Mouse (Mus musculus) cerebellum, postnatal 4 days (tissue): ENCODE data around the gene Mospd3.

Experiments used
- DNase-seq, 2 experiments: peaks; one replicate each; pipeline ENCODE4 v3.0.0; 2022; ENCODE audit warnings: low spot score in 2 of 2, mixed read lengths in 1 of 2

Mospd3 gene

DNA sequence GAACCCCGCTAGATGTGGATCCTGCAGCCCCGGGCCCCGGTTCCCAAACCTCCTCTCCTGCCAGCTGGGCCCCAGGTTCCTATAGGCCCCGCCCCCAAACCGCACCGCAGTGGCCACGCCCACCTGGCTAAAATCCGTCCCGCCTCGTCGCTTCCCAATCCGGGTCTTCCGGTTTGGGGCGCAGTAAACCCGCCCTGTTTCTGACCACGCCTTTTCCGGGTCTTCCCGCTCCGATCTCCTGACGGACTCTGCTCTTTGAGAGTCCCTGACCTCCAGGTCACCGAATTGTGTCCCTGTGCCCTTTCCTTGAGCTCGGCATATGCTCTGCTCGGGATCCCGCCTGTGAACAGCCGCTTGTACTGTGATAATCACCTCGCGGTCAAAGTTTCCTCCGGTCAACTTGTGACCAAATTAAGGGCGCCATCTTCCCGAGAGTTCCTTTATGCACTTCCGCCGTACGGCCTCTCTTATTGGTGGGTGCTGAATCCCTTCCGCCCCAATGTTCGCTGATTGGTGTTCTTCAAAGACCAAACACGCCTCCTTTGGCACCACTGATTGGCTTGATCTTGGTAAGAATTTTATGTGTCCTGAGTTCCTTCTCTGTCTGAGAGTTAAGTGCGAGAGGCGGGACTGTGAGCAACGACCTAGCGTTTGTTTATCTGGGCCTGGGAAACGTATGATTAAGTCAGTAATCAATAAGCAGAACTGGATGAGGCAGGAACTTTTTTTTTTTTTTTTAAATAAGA, at the start of gene Mospd3:
Gene Mospd3, minus strand, starts transcription at position 440 of the 746 bp plus-strand sequence.
- DNase-seq, result peak; percentile 87 to 94

DNA sequence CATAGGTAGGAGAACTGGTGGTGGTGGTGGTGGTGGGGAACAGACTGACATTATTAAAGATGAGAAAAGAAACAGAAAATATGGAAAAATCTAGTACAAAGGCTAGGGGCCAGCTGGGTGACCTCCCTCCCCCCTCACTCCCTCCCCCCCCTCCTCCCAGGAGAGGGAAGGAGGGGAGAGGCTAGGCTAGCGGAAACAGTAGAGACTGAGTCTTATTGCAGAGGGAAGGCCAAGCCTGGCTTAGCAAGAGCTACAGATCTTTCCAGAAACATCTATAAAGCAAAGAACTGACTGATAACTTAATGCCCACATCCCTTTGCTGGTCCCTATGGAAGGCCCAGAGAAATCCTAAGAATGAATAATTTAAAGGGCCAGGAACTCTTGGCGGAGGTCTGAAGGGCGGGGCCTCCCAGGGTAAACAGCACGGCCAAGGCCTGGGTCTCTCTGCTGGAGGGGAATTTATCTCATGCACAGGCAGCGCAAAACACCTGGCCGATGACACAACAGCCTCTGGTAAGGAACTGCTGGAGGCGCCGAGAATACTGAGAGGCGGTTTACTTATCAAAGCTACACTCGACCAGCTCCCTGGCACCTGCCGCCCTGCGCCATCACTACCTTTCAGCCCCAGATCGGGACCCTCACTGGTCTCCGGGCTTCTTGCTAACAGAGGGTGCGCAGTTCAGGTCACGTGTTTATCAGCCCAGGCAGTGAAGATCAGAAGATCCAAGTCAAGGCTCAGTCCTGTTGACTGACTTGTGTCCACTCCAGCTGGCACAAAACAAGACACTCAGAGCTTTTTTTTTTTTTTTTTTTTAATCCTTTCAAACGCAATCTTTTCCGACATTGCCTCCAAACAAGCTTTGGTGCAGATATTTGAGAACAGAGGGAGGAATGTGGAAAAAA, 49.1 kb upstream of the Mospd3 start:
- DNase-seq, result no peak

DNA sequence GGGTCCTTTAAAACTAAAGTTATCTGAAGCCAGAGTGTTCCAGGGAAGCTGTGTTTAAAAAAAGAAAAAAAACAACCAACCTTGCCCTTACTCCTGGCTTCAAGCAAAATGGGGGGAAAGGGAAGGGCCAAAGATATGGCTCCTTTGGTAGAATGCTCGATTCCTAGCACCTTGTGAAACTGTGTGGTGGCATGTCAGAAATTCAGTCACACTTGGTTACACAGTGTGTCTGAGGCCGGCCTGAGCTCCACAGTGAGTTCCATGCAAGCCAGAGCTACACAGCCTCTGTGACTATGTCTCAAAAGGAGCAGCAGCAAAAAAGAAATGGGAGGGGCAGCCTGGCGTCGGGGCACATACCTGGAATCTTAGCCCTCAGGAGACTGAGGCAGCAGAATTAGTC, 48.4 kb upstream of the Mospd3 start:
- DNase-seq, result no peak

DNA sequence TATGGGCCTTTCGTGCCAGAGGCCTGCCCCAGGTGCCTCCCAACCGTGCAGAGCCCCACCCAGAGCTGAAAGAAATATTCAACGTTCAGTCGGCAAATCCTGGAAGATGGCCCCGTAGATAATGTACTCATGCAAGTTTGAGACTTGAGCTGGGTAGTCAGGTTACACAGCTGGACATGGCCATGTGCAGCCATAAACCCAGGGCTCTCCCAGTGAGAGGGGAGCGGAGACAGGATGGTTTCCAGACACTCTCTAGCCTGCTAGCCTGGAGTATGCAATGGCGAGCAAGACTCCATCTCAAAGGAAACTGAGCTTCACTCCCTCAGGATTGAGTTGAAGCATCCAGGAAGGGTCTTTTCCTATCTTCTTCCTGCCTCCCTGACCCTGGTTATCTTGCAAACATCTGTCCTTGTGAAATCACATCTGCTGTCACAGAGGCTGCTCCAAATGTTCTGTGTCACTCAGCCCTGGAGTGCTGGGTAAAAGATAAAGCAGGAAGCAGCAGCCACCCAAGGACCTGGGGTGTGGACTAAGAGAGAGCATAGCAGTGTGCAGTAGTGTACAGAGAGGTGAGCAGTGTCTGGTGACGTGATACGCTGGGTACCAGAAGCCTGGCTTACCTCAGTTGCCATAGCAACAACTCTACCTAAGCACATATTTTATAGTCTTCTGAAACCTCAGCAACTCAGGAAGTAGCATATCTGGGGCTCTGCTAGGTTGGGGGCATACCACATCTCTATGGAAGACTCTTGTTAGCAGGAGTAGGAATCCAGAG, 47.2 kb upstream of the Mospd3 start:
- no peak for DNase-seq

DNA sequence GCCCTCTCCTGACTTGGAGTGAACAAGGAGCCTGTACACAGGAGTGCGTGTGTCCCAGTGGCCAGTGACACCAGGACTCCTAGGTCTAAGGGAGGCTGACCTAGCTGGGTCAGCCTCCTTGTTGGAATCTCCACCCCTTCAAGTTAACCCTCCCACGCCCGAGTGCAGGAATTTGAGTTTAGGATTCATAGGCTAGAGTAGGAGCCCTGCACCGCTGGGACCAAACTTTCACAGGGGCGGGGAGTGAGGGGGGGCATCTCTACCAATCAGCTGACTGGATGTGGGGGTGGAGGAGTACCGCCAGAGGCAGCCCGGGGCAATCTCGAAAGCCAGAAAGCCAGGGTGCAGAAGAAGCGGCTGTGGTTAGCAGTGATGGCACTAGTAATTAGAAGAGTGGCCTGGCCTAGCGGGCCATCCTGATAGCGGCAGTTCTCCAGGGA, 44.8 kb upstream of the Mospd3 start, which contains the start of gene Irs3:
Gene Irs3, minus strand, starts transcription at position 63 of the 440 bp plus-strand sequence.
- DNase-seq, result no peak

DNA sequence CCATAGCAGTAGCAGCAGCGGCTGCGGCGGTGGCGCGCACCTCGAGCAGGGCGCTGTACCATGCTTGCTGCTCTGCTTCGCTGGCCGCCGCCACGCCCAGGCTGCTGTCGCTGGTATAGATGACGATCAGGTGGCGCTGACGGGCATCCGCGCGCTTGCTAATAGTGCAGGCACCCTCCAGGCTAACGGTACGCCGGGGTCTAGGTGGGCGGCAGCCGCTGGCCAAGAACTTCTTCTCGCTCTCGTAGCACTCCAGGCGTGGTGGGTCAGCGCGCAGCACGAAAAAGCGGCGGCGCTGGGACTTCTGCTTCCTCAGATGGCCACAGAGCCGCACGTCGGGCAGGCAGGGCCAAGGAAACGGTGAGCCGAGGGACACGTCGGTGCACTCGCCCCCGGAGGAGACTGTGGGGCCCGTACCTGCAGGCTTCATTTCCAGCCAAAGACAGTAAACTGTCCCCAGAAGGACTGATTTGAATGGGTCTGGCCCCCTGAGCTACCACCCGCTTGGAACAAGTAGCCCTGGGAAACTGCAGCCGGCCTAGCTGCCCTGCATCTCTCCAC, 44.3 kb upstream of the Mospd3 start:
- DNase-seq, result no peak

DNA sequence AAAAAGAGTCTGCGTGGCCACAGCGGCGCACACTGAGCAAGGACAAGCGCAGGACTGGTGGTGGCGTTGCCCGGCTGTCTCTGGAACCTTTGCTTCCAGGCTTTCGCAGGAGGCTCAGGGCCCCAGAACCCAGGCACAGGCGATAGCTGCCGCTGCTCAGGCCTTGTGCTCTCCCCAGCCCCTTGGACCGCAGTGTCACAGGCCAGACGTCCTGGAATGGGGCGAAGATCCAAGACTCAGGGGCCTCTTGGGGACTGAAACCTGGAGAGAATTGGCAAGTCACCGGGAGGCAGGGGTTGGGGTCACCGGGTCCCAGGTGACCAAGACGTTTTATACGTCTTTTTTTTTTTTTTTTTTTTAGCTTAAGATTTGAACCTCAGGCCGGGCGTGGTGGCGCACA, 43.6 kb upstream of the Mospd3 start:
- no peak for DNase-seq

DNA sequence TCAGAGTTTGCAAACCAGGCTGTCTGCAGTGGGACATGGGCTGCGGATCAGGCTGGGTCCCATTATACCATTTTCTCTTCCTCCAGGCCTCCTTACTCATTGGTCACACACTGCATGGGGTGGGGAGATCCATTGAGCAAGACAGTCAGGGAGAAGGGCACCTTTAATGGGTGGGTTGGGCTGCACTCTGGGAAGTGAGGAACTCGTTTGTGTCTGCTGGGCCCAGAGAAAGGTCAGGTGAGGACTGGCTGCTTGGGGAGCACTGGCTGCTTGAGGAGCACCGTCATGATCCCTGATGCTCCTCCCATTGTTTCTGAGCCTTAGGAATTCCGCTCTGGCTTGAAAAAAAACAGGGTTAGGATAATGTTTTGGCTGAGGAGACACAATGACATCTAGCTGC, 42.0 kb upstream of the Mospd3 start:
- no peak for DNase-seq

DNA sequence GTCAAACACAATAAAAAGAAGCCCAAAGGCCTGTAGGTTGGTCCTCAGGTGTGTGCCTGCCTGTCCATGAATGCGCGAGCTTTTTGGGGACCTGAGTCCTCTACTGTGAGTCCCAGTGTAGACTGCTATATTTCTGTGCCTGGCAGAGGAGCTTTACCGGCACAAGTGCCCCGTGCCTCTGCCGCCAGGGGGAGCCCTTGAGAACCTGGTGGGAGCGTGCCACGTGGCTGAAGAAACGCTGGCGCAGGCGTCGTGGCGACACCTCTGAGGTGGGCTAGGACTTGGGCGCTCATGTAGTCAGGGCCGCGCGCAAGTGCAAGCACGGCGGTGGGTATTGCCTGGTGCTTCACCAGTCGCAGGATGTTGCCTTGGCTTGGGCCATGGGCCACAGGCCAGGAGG, 40.2 kb upstream of the Mospd3 start, which contains the start of gene Sap25:
Gene Sap25, plus strand, starts transcription at position 281 of the 400 bp plus-strand sequence.
- DNase-seq, result no peak

DNA sequence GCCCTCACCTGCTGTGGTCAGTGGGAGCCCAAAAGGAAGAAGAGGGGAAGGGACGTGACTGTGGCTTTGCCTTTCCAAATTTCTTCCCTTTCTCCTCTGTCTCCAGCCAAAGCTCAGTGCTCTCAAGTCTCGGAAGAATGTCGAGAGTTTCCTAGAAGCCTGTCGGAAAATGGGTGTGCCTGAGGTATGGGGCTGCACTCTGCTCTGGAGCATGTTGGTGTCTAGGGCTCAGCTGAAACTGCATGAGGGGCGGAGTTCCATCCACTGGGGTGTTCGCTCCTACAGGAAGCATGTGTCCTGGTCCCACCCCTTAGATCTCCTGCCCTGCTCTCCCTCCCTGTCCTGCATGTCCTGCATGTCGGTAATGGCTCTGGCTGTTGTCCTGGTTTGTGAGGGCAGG, 38.6 kb upstream of the Mospd3 start:
- no peak for DNase-seq

DNA sequence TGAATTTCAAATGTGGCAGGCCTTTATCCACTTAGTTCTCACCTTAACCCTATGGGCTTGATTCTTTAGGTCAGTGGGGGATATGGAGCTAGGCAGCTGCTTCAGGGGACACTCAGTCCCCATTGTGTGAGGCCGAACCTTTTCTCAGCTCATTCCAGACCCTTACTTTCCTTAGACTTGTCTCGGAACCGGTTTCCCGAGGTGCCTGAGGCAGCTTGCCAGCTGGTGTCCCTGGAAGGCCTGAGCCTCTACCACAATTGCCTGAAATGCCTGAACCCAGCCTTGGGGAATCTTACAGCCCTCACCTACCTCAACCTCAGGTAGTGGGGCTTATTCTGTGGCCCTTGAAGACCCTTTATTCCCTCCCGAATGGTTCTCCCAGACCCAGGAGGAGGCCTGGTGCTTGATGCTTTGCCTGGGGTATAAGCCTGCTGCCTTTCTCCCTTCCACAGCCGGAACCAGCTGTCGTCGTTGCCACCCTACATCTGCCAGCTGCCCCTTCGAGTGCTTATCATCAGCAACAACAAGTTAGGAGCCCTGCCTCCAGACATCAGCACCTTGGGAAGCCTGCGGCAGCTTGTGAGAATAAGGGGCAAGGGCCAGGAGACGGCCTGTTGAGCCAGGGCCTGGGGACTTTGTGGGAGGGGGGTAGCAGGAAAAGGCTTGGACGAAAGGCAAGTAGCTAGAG, 32.7 kb upstream of the Mospd3 start:
- DNase-seq, result no peak

DNA sequence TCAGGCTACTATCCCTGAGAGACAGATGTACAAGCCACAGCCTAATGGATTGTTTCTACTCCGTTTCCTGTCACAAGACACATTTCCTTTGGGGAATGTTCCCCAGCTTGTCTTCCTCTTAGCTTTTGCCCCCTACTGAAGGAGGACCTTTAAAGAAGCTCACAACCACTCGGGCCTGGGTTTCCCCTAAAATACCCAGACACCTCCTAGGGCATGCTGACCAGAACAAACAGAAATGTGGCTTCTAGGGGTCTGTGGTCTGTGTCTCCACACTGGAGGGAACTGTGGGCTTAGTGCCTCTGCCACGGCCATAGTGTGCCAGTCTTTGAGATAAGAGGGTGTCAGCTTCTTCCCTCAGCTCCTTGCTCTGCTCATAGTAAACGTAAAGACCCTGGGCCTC, 30.7 kb upstream of the Mospd3 start:
- DNase-seq, result no peak

DNA sequence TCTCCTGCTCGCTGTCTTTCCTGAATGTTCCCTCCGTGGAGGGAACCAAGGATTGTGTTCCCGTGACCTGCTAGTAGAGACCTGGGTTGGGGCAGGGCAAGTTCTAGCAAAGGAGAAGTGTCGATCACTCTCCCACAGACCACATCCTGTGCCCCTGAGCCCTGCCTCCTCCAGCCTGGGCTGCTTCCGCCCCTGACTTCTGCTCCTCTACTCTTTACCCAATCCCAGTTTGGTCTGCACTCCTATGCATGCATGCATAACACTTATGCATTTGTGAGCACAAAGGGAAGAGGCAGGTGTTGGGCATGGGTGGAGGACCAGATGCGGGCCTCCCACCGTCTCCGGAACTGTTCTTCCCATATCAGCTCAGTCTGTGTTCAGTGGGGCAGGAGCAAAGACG, 30.3 kb upstream of the Mospd3 start:
- DNase-seq, result no peak

DNA sequence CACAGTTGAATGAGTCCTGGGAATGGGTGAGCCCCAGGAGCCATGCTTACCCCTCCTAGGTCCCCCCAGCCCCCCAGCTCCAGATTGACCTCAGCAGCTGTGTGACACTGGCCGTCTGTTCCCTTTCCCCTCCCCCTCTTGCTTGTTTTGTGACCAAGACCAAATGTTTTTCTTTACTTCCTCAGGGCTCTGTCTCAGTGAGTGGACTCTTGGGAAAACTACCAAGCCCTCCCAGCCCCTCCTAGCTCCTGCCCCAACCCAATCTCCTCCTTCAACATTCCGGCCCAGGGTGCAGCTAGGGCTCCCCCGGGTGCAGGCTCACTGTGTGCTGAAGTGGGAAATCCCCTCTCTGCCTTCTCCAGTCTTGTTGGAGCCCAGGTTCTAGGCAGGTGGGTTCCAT, 29.7 kb upstream of the Mospd3 start:
- DNase-seq, result no peak

DNA sequence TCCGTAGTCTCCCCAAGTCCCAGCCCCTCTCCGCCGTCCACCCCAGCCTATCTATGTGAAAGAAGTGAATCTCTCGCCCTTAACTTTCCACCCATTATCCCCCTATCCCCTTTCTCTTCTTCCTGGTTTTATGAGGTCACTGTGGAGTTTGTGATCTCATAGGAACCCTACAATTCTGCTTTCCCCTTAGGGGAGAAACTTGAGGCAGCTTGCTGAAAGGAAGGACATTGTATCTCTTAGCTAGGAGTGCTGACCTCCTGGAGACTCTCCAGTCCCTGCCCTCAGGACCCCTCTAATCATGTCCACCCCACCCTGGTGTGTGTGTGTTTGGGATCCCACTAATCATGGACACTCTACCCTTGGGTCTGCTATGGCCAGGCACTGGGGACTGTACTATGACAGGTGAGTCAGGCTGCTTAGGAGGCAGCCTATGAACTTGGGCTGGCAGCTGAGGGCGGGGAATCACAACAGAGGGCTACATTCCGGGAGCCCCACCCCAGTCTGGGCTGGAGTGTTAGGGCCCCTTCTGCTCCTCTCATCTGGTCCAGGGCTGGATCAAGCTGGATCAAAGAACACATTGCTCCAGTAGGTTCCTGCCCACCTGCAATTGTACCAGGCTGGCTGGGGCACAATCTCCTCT, 29.2 kb upstream of the Mospd3 start:
- no peak for DNase-seq

DNA sequence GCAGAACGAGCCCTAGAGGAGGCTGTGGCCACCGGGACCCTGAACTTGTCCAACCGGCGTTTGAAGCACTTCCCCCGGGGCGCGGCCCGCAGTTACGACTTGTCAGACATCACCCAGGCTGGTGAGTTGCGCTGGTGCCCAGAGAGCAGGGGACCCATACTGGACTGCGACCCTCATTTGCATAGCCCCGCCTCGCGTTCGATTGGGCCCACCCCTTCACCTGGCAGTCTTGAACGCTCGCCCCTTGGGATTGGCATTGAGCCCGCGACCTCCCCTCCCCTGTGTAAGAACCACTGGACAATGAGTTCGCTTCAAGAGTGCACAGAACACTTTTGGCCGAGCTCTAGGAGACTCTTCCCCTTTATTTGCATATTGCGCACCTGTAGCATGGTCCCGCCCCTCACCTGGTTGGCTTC, 28.5 kb upstream of the Mospd3 start:
- DNase-seq, result no peak

DNA sequence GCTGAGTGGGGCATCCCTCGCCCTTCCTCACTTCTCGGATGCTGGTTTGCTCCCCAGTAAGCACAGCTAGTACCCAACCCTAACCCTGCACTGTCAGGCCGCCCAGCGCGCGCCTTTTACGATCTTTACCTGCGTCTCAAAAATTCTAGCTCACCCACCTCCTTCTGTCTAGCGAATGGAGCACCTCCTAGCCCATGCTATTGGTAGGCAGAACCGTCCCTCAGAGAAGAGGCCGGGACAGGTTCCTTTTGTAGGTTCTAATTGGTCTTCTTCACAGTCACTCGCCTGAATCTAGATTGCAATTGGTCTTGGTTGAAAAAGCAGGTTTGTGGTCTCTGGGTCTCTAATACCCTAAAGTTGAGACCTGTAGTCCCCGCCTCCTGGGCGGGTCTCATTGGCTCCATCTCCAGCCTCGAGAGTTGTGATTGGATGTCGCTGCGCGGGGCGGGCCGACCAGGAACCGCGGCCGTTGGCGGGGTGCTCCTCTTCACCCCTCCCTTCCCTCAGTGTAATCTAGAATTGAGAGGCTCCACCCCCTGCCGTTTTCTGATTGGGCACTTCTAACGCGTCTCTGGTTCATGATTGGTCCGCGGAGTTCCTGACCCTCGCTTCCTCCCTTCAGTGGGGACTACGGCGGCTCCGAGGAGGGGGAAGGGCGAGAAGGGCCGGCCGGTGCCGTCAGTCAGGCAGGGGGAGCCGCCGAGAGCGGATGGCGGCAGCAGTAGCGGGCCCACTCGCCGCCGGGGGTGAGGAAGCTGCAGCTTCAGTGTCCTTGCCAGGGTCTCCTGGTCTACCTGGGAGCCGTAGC, 27.8 kb upstream of the Mospd3 start, which contains the start of the genes Fbxo24, Lrch4 and Gm20605:
Gene Fbxo24, minus strand, starts transcription at position 505 of the 808 bp plus-strand sequence.
Gene Lrch4, plus strand, starts transcription at position 624 of the 808 bp plus-strand sequence.
Gene Gm20605, plus strand, starts transcription at position 678 of the 808 bp plus-strand sequence.
- peak; percentile 96 to 99 for DNase-seq

DNA sequence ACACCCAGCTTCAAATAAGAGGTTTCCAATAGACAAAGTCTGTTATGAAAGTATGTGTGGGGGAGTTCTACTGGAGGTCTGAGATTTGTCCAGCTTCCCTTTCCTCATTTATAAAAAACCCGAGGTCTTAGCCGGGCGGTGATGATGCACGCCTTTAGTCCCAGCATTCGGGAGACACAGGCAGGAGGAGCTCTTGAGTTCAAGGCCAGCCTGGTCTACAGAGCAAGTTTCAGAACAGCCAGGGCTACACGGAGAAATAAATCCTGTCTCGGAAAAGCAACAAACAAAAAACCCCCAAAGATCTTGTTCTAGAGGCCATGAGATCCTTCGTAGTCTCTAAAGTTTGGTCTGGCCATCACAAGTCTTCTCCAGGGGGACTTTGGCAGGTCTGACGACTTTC, 27.1 kb upstream of the Mospd3 start:
- no peak for DNase-seq

DNA sequence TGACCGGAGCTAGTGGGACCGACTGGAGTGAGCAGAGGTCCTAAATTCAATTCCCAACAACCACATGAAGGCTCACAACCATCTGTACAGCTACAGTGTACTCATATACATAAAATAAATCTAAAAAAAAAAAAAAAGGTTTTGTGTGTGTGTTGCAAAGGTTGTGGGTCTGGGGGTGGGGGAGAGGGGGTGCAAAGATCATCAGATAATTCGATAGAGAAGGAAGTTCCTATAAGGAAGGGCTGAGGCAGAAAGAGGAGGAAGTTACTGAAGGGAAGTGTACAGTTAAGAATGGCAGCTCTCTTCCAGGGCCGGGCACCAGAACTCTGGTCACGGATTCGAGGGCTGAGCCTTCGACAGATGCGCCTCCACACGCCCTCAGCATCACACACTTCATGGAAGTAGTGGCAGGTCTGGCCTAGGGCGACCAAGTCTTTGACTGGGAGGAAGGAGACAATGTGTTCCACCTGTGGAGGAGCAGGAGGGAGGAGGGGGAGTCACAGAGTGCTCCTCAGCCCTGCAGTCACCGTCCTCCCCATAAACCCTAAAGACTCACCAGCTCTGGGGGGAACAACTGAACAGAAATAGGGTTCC, 23.2 kb upstream of the Mospd3 start:
- no peak for DNase-seq
